Comparison of ENCODE assay signal across 8 mouse cellular contexts in genomic region chr4:40240272-40240744, GRCm38 (mm10). TPM values are rescaled to one million over a fixed set of nuclear protein-coding genes. Genes with fewer than 3 reads are reported as not detected.
DNase-seq lines count a peak whose midpoint lies in the region; ATAC-seq and TF ChIP-seq lines count a peak whose summit lies in the region.

No protein-coding gene starts in this region.

- no peaks in the 10 kb centered on the region for H3K36me3 ChIP-seq in heart, embryonic 10.5 days
- H3K36me3 ChIP-seq in G1E (replicated peaks), result no peaks in the 10 kb centered on the region
- H3K36me3 ChIP-seq in hindbrain, embryonic 10.5 days, result no peaks in the 10 kb centered on the region
- H3K36me3 ChIP-seq in midbrain, embryonic 13.5 days, result no peaks in the 10 kb centered on the region

- peak overlapping the region; percentile 78 for H3K4me2 ChIP-seq in midbrain, embryonic 13.5 days (replicated peaks)

- H3K4me1 ChIP-seq in heart, embryonic 10.5 days, result 0 out of 2 replicates have a peak, but pooled peaks cover 10% of the 10 kb centered on the region
- H3K4me1 ChIP-seq in G1E (ENCODE audit: insufficient read depth, low read depth, low read length), result peaks cover 24% of the 10 kb centered on the region
- peaks cover 20% of the 10 kb centered on the region for H3K4me1 ChIP-seq in hindbrain, embryonic 10.5 days (replicated peaks)
- peaks cover 19% of the 10 kb centered on the region for H3K4me1 ChIP-seq in midbrain, embryonic 13.5 days (replicated peaks)

- intact Hi-C loops in heart, postnatal 36 days (cut with DNase I), result no loop called here

- no peaks in the 10 kb centered on the region for H3K9me3 ChIP-seq in heart, embryonic 10.5 days
- no peaks in the 10 kb centered on the region for H3K9me3 ChIP-seq in G1E (replicated peaks)
- H3K9me3 ChIP-seq in hindbrain, embryonic 10.5 days, result no peaks in the 10 kb centered on the region
- no peaks in the 10 kb centered on the region for H3K9me3 ChIP-seq in midbrain, embryonic 13.5 days

- 50% methylated on average over 4 of the region's 5 CpGs for WGBS in heart, embryonic 10.5 days
- 47% methylated on average over 5 of the region's 5 CpGs for WGBS in hindbrain, embryonic 10.5 days
- WGBS in midbrain, embryonic 13.5 days, result 48% methylated on average over 5 of the region's 5 CpGs

- H3K9ac ChIP-seq in midbrain, embryonic 13.5 days (replicated peaks), result no peak overlapping the region

- H3K27me3 ChIP-seq in heart, embryonic 10.5 days (ENCODE audit: insufficient read depth, poor library complexity, severe bottlenecking), result no peaks in the 10 kb centered on the region
- 0 out of 2 replicates have a peak, but pooled peaks cover 3% of the 10 kb centered on the region for H3K27me3 ChIP-seq in G1E (ENCODE audit: insufficient read depth, low read length)
- no peaks in the 10 kb centered on the region for H3K27me3 ChIP-seq in hindbrain, embryonic 10.5 days (ENCODE audit: insufficient read depth, poor library complexity, severe bottlenecking)
- no peaks in the 10 kb centered on the region; the same call in 1 of the 2 replicates for H3K27me3 ChIP-seq in midbrain, embryonic 13.5 days

- H3K27ac ChIP-seq in heart, embryonic 10.5 days, result peak overlapping the region; percentile 67; the same call in 1 of the 2 replicates
- H3K27ac ChIP-seq in hindbrain, embryonic 10.5 days, result peak overlapping the region; percentile 62; the same call in 1 of the 2 replicates
- no peak overlapping the region for H3K27ac ChIP-seq in midbrain, embryonic 13.5 days

- DNase-seq in heart, embryonic 10.5 days (ENCODE audit: low spot score), result no peak
- DNase-seq in heart, postnatal 36 days, result no peak
- DNase-seq in G1E (ENCODE audit: low spot score), result no peak
- DNase-seq in hindbrain, embryonic 10.5 days (ENCODE audit: low spot score), result no peak
- DNase-seq in right cerebral cortex, postnatal 14 days, result no peak
- no peak for DNase-seq in lung, postnatal 14 days

- no peak for ATAC-seq in G1E (ENCODE audit: extremely low read depth, insufficient number of reproducible peaks, low FRiP score, poor library complexity, severe bottlenecking)
- peak; percentile 29; the same call in 1 of the 2 replicates for ATAC-seq in midbrain, embryonic 13.5 days
- ATAC-seq in cerebellum, adult (ENCODE audit: insufficient number of reproducible peaks, low FRiP score, low TSS enrichment), result no peak

- TF ChIP-seq CTCF in G1E (IDR thresholded peaks at IDR 0.05; ENCODE audit: low read depth, low read length), result no peak

- peak overlapping the region; percentile 69 for H3K4me3 ChIP-seq in heart, embryonic 10.5 days
- peak overlapping the region; percentile 71; the same call in 1 of the 2 replicates for H3K4me3 ChIP-seq in G1E (ENCODE audit: low read depth, low read length)
- H3K4me3 ChIP-seq in hindbrain, embryonic 10.5 days, result peak overlapping the region; percentile 60
- peak overlapping the region; percentile 47 for H3K4me3 ChIP-seq in midbrain, embryonic 13.5 days (replicated peaks)

RNA-seq across cellular contexts. Expression of gene Ddx58, which starts 0.7 kb away (rescaled TPM):
- polyA plus RNA-seq in heart, embryonic 10.5 days (2016; fragmentation: Nextera tagmentation; extraction: Ambion mirVana), result 3.8 and 4.0 TPM in 2 replicates
- total RNA-seq in heart, postnatal 36 days (2021), result 10 to 100 TPM in 1 of 2 experiments, 1 to 10 TPM in 1; 8.0 to 10.3 TPM
- total RNA-seq in G1E (2014; fragmentation: Nextera tagmentation) (26.6 and 29.2 TPM in 2 replicates), G1E (2017) (14.1 and 16.1 TPM in 2 replicates)
- 0.43 and 0.68 TPM in 2 replicates for polyA plus RNA-seq in G1E (2012)
- polyA plus RNA-seq in hindbrain, embryonic 10.5 days (2016; fragmentation: Nextera tagmentation; extraction: Ambion mirVana), result 2.1 and 4.2 TPM in 2 replicates
- polyA plus RNA-seq in midbrain, embryonic 13.5 days (2015; fragmentation: Nextera tagmentation; extraction: Ambion mirVana), result 3.0 and 3.1 TPM in 2 replicates

RNA-seq across cellular contexts. Expression of gene Smim27, which starts 29.1 kb away (rescaled TPM):
- polyA plus RNA-seq in heart, embryonic 10.5 days (2016; fragmentation: Nextera tagmentation; extraction: Ambion mirVana), result 16.3 and 23.2 TPM in 2 replicates
- total RNA-seq in heart, postnatal 36 days (2021), result 10 to 100 TPM; 42.8 to 49.0 TPM
- 8.5 and 9.9 TPM in 2 replicates for total RNA-seq in G1E (2014; fragmentation: Nextera tagmentation)
- 9.2 and 13.4 TPM in 2 replicates for total RNA-seq in G1E (2017)
- polyA plus RNA-seq in G1E (2012), result 14.1 and 18.2 TPM in 2 replicates
- 26.0 and 26.6 TPM in 2 replicates for polyA plus RNA-seq in hindbrain, embryonic 10.5 days (2016; fragmentation: Nextera tagmentation; extraction: Ambion mirVana)
- polyA plus RNA-seq in midbrain, embryonic 13.5 days (2015; fragmentation: Nextera tagmentation; extraction: Ambion mirVana), result 20.9 and 23.0 TPM in 2 replicates

RNA-seq across cellular contexts. Expression of gene Topors, which starts 29.3 kb away (rescaled TPM):
- 34.9 and 40.9 TPM in 2 replicates for polyA plus RNA-seq in heart, embryonic 10.5 days (2016; fragmentation: Nextera tagmentation; extraction: Ambion mirVana)
- 10 to 100 TPM; 11.2 to 12.7 TPM for total RNA-seq in heart, postnatal 36 days (2021)
- total RNA-seq in G1E (2014; fragmentation: Nextera tagmentation) (35.0 and 40.4 TPM in 2 replicates), G1E (2017) (54.8 and 59.3 TPM in 2 replicates)
- polyA plus RNA-seq in G1E (2012), result 8.7 and 9.9 TPM in 2 replicates
- polyA plus RNA-seq in hindbrain, embryonic 10.5 days (2016; fragmentation: Nextera tagmentation; extraction: Ambion mirVana), result 38.4 and 45.2 TPM in 2 replicates
- 35.0 and 36.7 TPM in 2 replicates for polyA plus RNA-seq in midbrain, embryonic 13.5 days (2015; fragmentation: Nextera tagmentation; extraction: Ambion mirVana)

RNA-seq across cellular contexts. Expression of gene Ndufb6, which starts 38.9 kb away (rescaled TPM):
- polyA plus RNA-seq in heart, embryonic 10.5 days (2016; fragmentation: Nextera tagmentation; extraction: Ambion mirVana), result 439 and 487 TPM in 2 replicates
- 100 to 1,000 TPM; 484 to 546 TPM for total RNA-seq in heart, postnatal 36 days (2021)
- 31.5 and 37.4 TPM in 2 replicates for total RNA-seq in G1E (2014; fragmentation: Nextera tagmentation)
- total RNA-seq in G1E (2017), result 82.0 and 91.4 TPM in 2 replicates
- polyA plus RNA-seq in G1E (2012), result 176 and 177 TPM in 2 replicates
- polyA plus RNA-seq in hindbrain, embryonic 10.5 days (2016; fragmentation: Nextera tagmentation; extraction: Ambion mirVana), result 317 and 344 TPM in 2 replicates
- polyA plus RNA-seq in midbrain, embryonic 13.5 days (2015; fragmentation: Nextera tagmentation; extraction: Ambion mirVana), result 280 and 282 TPM in 2 replicates
